Mouse (Mus musculus) ES-Bruce4 (cell line): ENCODE results near the gene Ddx28. TPM values are rescaled to one million over a fixed set of nuclear protein-coding genes. Genes with fewer than 3 reads are reported as not detected.

Experiments used
- H3K27ac ChIP-seq: 2 replicates; pipeline ENCODE4 v1.5.1; 2012; ENCODE audit warnings: low read length, inconsistent platforms; ENCODE audit not compliant: insufficient read depth
- H3K27me3 ChIP-seq: 2 replicates; pipeline ENCODE4 v1.6.1; 2012; ENCODE audit warnings: mild to moderate bottlenecking, low read length, inconsistent platforms; ENCODE audit not compliant: control insufficient read depth, poor library complexity, insufficient read depth, severe bottlenecking
- H3K36me3 ChIP-seq: 2 replicates; pipeline ENCODE4 v1.6.1; 2012; ENCODE audit warnings: inconsistent platforms, mild to moderate bottlenecking, low read length, moderate library complexity; ENCODE audit not compliant: control insufficient read depth, poor library complexity, insufficient read depth, severe bottlenecking
- H3K4me1 ChIP-seq: one replicate; pipeline ENCODE4 v1.8.1; 2011; ENCODE audit warnings: low read length; ENCODE audit not compliant: control insufficient read depth, insufficient read depth
- H3K4me3 ChIP-seq: 2 replicates; pipeline ENCODE4 v1.5.1; 2011; ENCODE audit warnings: low read depth, mild to moderate bottlenecking, low read length
- H3K9ac ChIP-seq: 2 replicates; pipeline ENCODE4 v1.6.1; 2012; ENCODE audit warnings: low read depth, mild to moderate bottlenecking, inconsistent platforms; ENCODE audit not compliant: poor library complexity, severe bottlenecking
- H3K9me3 ChIP-seq: replicated peaks from 2 replicates; pipeline ENCODE4 v1.6.1; 2012; ENCODE audit warnings: mild to moderate bottlenecking, low read length, inconsistent platforms; ENCODE audit not compliant: control insufficient read depth, poor library complexity, insufficient read depth, severe bottlenecking
- CTCF ChIP-seq: IDR thresholded peaks from one replicate; pipeline ENCODE4 v1.8.1; 2011; ENCODE audit warnings: low read depth, low read length
- EP300 ChIP-seq: IDR thresholded peaks from 2 replicates; pipeline ENCODE4 v1.6.1; 2011; ENCODE audit warnings: low read depth, low read length; ENCODE audit not compliant: insufficient read depth
- POLR2A ChIP-seq: IDR thresholded peaks from one replicate; pipeline ENCODE4 v1.8.1; 2011; ENCODE audit warnings: low read length; ENCODE audit not compliant: insufficient read depth
- polyA plus RNA-seq: library from polyadenylated mRNA; stranded (reverse); fragments of >200 nt; gene quantifications from 2 replicates; pipeline ENCODE4 v1.2.4, GENCODE M21; 2011; ENCODE audit warnings: low read depth; ENCODE audit not compliant: missing spikeins, insufficient read depth, insufficient read length

Gene Ddx28
- polyA plus RNA-seq, 1 experiment: 8.7 TPM

DNA sequence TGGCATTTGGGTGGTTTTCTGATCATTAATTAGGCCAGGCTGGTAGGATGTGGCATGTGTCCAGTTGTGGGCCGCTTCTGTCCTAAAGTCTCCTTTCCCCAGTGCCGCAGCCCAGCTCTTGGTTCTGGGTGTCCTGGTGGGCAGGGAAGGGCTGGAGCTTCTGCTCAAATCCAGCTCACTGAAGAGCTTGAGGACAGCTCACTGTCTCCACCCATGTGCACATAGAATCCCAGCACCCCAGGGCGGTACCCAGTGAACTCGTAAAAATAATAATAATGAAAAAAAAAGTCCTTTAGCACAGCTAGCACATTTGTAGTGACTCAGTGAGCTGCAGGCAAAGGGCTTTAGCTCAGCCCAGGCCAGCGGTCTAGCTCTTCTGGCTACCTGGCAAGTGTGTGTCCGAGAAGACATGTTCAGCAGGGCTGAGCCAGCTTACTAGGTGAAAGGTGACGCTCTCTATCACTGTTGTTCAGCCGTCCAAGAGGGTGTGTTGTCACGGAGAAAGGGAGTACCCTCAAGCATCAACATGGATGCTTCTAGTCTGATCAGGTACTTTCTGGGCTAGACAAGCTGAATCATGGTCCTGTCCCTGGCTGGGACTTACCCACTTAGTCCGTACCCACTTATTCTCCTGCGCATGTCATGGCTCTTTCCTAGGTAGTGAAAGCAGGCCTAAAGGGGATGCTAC lies 35.3 kb upstream of the Ddx28 start:
- TF ChIP-seq POLR2A: no peak
- TF ChIP-seq EP300: no peak
- no peak for TF ChIP-seq CTCF
- no peaks in the 10 kb centered on the region for H3K4me1 ChIP-seq
- H3K4me3 ChIP-seq: no peak overlapping the region
- H3K36me3 ChIP-seq: peaks cover 7% of the 10 kb centered on the region
- no peak overlapping the region for H3K27ac ChIP-seq
- H3K9me3 ChIP-seq: no peaks in the 10 kb centered on the region
- H3K27me3 ChIP-seq: no peaks in the 10 kb centered on the region
- no peak overlapping the region for H3K9ac ChIP-seq

DNA sequence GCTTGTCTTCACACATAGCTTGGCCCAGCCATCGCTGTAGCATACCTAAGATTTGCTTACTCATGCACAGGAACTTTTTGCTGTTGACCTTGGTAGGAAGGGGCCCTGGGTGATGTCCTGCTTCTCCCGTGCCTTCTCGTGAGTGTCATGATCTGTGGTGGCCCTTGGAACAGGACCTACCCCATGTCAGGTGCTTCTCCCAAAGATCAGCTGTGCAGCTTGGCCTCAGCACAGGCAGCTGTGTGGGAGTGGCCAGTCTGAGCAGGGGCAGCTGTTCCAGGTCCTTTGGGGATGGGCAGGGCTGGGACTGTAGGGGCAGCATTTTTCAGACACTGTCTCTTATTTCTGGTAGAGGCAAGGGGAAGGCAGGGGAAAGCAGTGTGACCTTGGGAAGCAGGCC lies 32.5 kb upstream of the Ddx28 start:
- Histone ChIP-seq H3K9ac (no peak overlapping the region), H3K27ac (no peak overlapping the region), H3K4me1 (no peaks in the 10 kb centered on the region), H3K9me3 (no peaks in the 10 kb centered on the region), H3K4me3 (no peak overlapping the region), H3K27me3 (no peaks in the 10 kb centered on the region), H3K36me3 (peaks cover 3% of the 10 kb centered on the region)
- TF ChIP-seq EP300 (no peak), POLR2A (no peak), CTCF (no peak)

DNA sequence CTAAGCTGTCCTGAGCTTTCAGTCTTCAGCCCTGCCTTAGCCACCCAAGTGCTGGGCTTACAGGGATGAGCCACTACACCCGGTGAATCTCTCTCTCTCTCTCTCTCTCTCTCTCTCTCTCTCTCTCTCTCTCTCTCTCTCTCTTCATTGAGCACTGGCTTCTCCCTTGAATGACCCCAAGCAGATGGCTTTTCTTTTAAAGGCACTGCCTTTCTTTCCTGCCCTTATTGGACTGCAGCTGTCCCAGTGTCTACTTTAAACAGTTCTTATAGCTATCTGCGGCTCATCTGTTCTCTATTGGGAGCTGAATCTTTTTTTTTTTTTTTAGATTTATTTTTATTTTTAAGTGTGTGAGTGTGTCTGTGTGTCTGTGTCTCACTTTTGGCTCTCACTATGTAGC lies 31.4 kb upstream of the Ddx28 start:
- H3K27ac ChIP-seq: no peak overlapping the region
- H3K4me1 ChIP-seq: no peaks in the 10 kb centered on the region
- no peak overlapping the region for H3K9ac ChIP-seq
- H3K27me3 ChIP-seq: no peaks in the 10 kb centered on the region
- H3K4me3 ChIP-seq: no peak overlapping the region
- no peak for TF ChIP-seq EP300
- no peak for TF ChIP-seq CTCF
- no peak for TF ChIP-seq POLR2A
- H3K36me3 ChIP-seq: peaks cover 3% of the 10 kb centered on the region
- no peaks in the 10 kb centered on the region for H3K9me3 ChIP-seq

DNA sequence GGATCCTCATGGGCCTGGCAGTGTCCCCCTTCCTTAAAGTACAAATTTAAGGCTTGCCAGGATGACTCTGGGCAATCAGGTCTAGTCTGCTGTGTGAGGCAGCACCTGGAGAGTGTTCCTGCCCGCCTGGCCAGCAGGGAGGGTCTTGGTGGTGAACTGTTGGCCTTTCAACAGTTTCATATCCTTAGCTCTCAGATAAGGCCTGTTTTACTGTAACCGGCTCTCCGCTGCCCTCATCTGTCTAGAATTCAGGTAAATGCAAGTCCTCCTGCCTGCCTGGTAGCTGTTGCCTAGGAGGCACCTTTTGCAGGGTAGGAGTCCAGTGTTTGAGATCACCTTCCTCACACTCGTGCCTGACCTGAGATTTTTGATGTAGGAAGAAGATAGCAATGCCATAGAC lies 28.5 kb upstream of the Ddx28 start:
- H3K27me3 ChIP-seq: no peaks in the 10 kb centered on the region
- TF ChIP-seq CTCF (peak; percentile 0), POLR2A (no peak)
- no peak overlapping the region for H3K9ac ChIP-seq
- H3K27ac ChIP-seq: no peak overlapping the region
- H3K4me3 ChIP-seq: no peak overlapping the region
- H3K9me3 ChIP-seq: no peaks in the 10 kb centered on the region
- H3K4me1 ChIP-seq: no peaks in the 10 kb centered on the region
- peaks cover 3% of the 10 kb centered on the region for H3K36me3 ChIP-seq

DNA sequence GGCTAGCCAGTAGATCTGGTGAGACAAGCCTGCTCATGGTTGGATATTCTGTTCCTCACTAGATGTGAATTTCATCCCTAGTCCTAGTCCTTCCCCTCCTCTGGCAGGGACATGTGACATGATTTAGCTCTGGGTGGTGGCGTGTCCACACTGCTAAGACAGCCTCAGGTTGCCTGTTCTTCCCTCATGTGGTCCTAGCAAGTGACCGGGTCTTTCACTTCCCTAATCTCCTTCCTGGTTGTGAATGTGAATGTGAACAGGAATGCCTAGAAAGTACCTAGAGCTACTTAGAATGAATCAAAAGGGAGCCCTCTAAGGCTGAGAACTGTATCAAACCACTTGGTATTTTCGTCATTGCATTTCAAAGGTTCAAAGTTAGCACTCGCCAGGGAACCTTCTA lies 27.9 kb upstream of the Ddx28 start:
- TF ChIP-seq CTCF (no peak), EP300 (no peak), POLR2A (no peak)
- no peaks in the 10 kb centered on the region for H3K4me1 ChIP-seq
- no peak overlapping the region for H3K27ac ChIP-seq
- no peak overlapping the region for H3K9ac ChIP-seq
- H3K9me3 ChIP-seq: no peaks in the 10 kb centered on the region
- no peak overlapping the region for H3K4me3 ChIP-seq
- no peaks in the 10 kb centered on the region for H3K27me3 ChIP-seq
- no peaks in the 10 kb centered on the region; the same call in none of the 2 replicates for H3K36me3 ChIP-seq

DNA sequence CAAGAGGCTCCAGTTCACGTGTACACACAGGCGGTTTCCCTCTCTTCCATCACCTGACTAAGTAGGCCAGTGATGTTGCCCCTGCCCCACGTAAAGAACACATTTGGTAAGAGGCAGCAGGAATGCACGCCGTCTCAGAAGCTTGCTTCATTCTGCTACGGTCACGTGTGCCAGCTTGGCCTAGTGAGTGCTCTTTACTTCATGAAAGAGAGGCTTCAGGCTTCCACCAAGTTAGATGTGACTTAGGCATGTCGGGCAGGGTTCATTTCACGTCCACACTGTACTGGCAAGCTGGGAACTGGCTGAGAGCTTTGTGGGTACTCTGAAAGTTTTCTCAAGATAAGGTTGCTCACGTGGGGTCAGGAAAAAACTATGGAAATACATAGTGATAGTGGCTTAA lies 27.0 kb upstream of the Ddx28 start:
- H3K9ac ChIP-seq: no peak overlapping the region
- no peaks in the 10 kb centered on the region for H3K4me1 ChIP-seq
- H3K36me3 ChIP-seq: no peaks in the 10 kb centered on the region; the same call in none of the 2 replicates
- no peaks in the 10 kb centered on the region for H3K9me3 ChIP-seq
- TF ChIP-seq POLR2A: no peak
- no peaks in the 10 kb centered on the region for H3K27me3 ChIP-seq
- no peak overlapping the region for H3K27ac ChIP-seq
- no peak overlapping the region for H3K4me3 ChIP-seq
